Mouse (Mus musculus): ENCODE results near the gene Nalcn. TPM values are rescaled to one million over a fixed set of nuclear protein-coding genes. Genes with fewer than 3 reads are reported as not detected.
A peak's percentile ranks its signal among the peaks of the same experiment; 100 is the strongest.
"Not testable (repeated sequence)": the region's sequence is repeated elsewhere in the genome, so short reads cannot be mapped to it uniquely, and the experiment has no call there.

Nalcn gene
- polyA plus RNA-seq (2015; fragmentation: Nextera tagmentation; extraction: Ambion mirVana): 0.30 and 0.45 TPM in 2 replicates

DNA sequence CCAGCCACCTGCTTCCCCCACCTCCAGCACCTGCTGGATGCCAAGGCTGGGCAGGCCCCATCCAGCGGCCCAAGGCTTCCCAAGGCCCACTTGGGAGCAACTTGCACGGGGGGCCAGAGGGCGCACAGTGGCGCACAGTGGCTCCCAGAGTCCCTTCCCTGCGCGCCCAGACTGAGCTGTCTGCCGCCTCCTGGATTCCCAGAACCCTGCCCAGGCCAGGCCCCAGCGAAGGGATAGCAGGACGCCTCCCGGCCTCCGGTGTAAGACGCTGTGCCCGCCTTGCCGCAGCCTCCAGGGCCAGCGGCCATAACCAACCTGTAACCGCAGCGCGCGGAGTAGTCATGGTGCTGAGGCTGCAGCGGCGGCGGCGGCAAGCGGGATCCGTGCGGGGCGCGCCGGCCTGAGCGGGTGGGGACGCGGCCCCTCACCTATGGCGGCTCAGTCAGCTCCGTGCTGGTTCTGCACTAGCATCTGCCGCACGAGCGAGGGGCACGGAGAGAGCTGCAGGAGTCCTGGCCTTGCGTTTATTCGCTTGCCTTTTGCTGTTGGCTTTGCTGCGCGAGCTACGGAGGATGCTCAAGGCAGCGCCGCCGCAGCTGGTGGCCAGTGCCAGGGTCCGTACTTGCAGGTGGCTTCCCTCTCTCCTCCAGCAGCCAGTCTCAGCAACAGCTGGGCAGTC is at the start of gene Nalcn:
Gene Nalcn, minus strand, starts transcription at position 644 of the 679 bp plus-strand sequence.
- WGBS: 4% methylated on average over 42 of the region's 47 CpGs
- no peaks in the 10 kb centered on the region for H3K9me3 ChIP-seq (ENCODE audit: control insufficient read depth, low read length)
- ATAC-seq (ENCODE audit: low FRiP score, low TSS enrichment) (peak; percentile 63), DNase-seq (ENCODE audit: low spot score) (peak; percentile 28)
- H3K4me3 ChIP-seq (ENCODE audit: low read depth, low read length): peak within 1 kb of the TSS; percentile 33
- H3K27ac ChIP-seq (replicated peaks): no peak within 1 kb of the TSS
- no peaks in the 10 kb centered on the region for H3K36me3 ChIP-seq (ENCODE audit: control insufficient read depth, insufficient read depth, low read length)
- no peaks in the 10 kb centered on the region for H3K27me3 ChIP-seq (ENCODE audit: control insufficient read depth, insufficient read depth, low read length)
- no peaks in the 10 kb centered on the region for H3K4me1 ChIP-seq (replicated peaks; ENCODE audit: control insufficient read depth, insufficient read depth)
- peak within 1 kb of the TSS; percentile 62 for H3K4me2 ChIP-seq (replicated peaks; ENCODE audit: low read depth)
- peak within 1 kb of the TSS; percentile 41 for H3K9ac ChIP-seq (ENCODE audit: low read length)
- no peak for TF ChIP-seq EP300 (optimal IDR thresholded peaks at IDR 0.05)
- no peak for TF ChIP-seq CTCF (IDR thresholded peaks at IDR 0.05; ENCODE audit: low read depth)

DNA sequence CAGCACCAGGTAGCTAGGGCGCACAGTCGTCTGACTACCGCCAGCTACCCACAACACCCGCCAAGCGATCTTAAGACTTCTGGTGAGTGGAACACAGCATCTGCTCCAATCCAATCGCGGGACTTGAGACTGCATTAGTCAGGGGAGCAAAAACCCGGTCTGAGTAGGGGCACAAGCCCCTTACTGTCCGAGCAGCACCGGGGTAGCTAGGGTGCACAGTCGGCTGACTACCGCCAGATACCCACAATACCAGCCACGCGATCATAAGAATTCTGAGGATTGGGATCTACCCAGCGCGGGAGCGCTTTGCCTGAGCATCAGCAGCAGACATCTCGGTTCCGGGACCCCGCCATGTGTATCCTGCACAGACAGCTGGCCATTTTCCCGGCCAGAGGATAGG is 44.1 kb upstream of the Nalcn start:
- DNase-seq (ENCODE audit: low spot score); H3K4me2 ChIP-seq (replicated peaks; ENCODE audit: low read depth); H3K27me3 ChIP-seq (ENCODE audit: control insufficient read depth, insufficient read depth, low read length); H3K4me3 ChIP-seq (ENCODE audit: low read depth, low read length); H3K36me3 ChIP-seq (ENCODE audit: control insufficient read depth, insufficient read depth, low read length); H3K9ac ChIP-seq (ENCODE audit: low read length); ATAC-seq (ENCODE audit: low FRiP score, low TSS enrichment); H3K27ac ChIP-seq (replicated peaks); H3K9me3 ChIP-seq (ENCODE audit: control insufficient read depth, low read length); H3K4me1 ChIP-seq (replicated peaks; ENCODE audit: control insufficient read depth, insufficient read depth): not testable (repeated sequence)
- WGBS: 72% methylated on average over 21 of the region's 21 CpGs

DNA sequence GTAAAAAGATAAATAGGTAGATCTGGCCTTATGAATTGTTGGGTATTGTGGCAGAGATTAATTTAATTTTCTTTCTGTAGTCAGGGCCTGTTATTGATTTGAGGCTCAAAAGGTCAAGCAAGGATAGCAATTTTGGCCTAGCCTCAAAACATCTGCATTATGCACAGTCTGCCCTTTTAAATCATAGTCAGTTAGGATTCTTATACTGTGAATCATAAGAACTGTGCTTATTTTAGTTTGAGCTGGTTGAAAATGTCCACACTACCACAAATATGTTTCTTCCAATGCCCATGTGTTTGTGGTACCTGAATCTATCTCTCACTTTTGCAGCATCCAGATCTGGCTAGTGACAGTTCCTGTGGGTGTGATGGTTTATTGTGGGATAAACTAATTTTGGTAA is 37.5 kb upstream of the Nalcn start:
- no peaks in the 10 kb centered on the region for H3K4me1 ChIP-seq (replicated peaks; ENCODE audit: control insufficient read depth, insufficient read depth)
- H3K27me3 ChIP-seq (ENCODE audit: control insufficient read depth, insufficient read depth, low read length): no peaks in the 10 kb centered on the region
- ATAC-seq (ENCODE audit: low FRiP score, low TSS enrichment): no peak

DNA sequence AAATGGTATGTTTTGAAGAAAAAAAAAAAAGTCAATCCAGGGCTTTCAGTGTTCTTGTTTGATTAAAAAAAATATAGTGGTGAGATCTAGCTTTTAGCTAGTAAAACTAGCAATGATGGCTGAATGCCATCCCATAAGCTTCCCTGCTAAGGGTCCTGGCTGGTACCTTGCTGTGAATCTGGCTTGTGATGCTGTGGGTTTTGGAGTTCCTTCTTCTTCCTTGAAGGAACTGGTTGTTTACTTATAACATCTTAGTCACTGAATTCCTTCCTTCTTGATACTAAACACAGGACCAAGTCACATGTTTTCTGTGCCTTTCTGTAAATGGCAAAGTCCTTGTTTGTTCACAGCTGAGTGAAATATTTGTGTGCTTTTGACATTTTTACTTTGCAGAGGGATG is 36.3 kb upstream of the Nalcn start:
- DNase-seq (ENCODE audit: low spot score) (no peak), ATAC-seq (ENCODE audit: low FRiP score, low TSS enrichment) (no peak)
- no peaks in the 10 kb centered on the region for H3K36me3 ChIP-seq (ENCODE audit: control insufficient read depth, insufficient read depth, low read length)
- H3K4me2 ChIP-seq (replicated peaks; ENCODE audit: low read depth): no peak overlapping the region
- TF ChIP-seq CTCF (IDR thresholded peaks at IDR 0.05; ENCODE audit: low read depth) (no peak), EP300 (optimal IDR thresholded peaks at IDR 0.05) (no peak)
- H3K27me3 ChIP-seq (ENCODE audit: control insufficient read depth, insufficient read depth, low read length): no peaks in the 10 kb centered on the region
- H3K27ac ChIP-seq (replicated peaks): no peak overlapping the region
- H3K4me1 ChIP-seq (replicated peaks; ENCODE audit: control insufficient read depth, insufficient read depth): no peaks in the 10 kb centered on the region
- H3K9me3 ChIP-seq (ENCODE audit: control insufficient read depth, low read length): no peaks in the 10 kb centered on the region
- H3K4me3 ChIP-seq (ENCODE audit: low read depth, low read length): no peak overlapping the region
- no peak overlapping the region for H3K9ac ChIP-seq (ENCODE audit: low read length)

More for the DNA sequence above, 37.5 kb upstream of the Nalcn start:
- Histone ChIP-seq H3K27ac (replicated peaks) (no peak overlapping the region), H3K4me3 (ENCODE audit: low read depth, low read length) (no peak overlapping the region), H3K36me3 (ENCODE audit: control insufficient read depth, insufficient read depth, low read length) (no peaks in the 10 kb centered on the region), H3K4me2 (replicated peaks; ENCODE audit: low read depth) (no peak overlapping the region), H3K9me3 (ENCODE audit: control insufficient read depth, low read length) (no peaks in the 10 kb centered on the region), H3K9ac (ENCODE audit: low read length) (no peak overlapping the region)
- DNase-seq (ENCODE audit: low spot score): no peak
- TF ChIP-seq EP300 (optimal IDR thresholded peaks at IDR 0.05): no peak
- no peak for TF ChIP-seq CTCF (IDR thresholded peaks at IDR 0.05; ENCODE audit: low read depth)

DNA sequence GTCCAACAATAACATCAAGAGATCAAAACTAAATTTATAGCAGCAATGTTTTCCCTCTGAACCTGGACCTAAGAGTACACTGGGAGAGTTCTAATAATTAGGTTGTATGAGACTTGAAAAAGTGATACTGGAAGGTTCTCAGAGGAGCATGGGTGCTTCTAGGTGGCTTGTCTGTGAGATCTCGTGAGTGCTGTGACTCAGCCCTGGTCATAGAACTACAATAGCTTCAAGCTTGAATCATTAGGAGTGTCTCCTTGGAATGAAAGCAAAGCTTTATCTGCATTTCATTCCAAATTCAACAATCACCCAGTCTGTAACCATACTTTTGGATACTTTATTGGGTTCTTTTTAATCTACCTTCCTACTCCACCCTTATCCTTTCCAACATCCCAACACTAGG is 35.4 kb upstream of the Nalcn start:
- Histone ChIP-seq H3K9ac (ENCODE audit: low read length) (no peak overlapping the region), H3K4me2 (replicated peaks; ENCODE audit: low read depth) (no peak overlapping the region), H3K4me3 (ENCODE audit: low read depth, low read length) (no peak overlapping the region), H3K27me3 (ENCODE audit: control insufficient read depth, insufficient read depth, low read length) (no peaks in the 10 kb centered on the region), H3K4me1 (replicated peaks; ENCODE audit: control insufficient read depth, insufficient read depth) (no peaks in the 10 kb centered on the region), H3K9me3 (ENCODE audit: control insufficient read depth, low read length) (no peaks in the 10 kb centered on the region), H3K36me3 (ENCODE audit: control insufficient read depth, insufficient read depth, low read length) (no peaks in the 10 kb centered on the region), H3K27ac (replicated peaks) (no peak overlapping the region)
- TF ChIP-seq EP300 (optimal IDR thresholded peaks at IDR 0.05): no peak
- TF ChIP-seq CTCF (IDR thresholded peaks at IDR 0.05; ENCODE audit: low read depth): no peak
- DNase-seq (ENCODE audit: low spot score): no peak
- WGBS: 41% methylated on average over 1 of the region's 1 CpGs
- no peak for ATAC-seq (ENCODE audit: low FRiP score, low TSS enrichment)

DNA sequence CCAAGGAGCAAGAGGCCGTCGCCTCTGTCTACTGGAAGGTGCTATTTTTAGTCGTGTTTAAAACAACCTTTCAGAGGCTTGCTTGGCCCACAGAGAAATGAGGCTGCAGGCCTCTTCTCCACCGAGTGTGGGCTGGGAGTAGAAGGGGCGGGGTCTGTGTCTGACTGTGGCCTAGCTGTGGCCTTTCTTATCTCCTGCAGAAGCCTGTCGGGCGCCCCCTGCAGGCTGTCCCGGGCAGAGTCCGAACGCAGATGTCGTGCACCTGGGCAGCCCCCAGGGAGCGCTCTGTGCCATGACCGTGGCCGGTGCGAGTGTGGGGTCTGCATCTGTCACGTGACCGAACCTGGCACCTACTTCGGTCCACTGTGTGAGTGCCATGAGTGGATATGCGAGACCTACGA is 34.1 kb upstream of the Nalcn start:
- H3K36me3 ChIP-seq (ENCODE audit: control insufficient read depth, insufficient read depth, low read length): no peaks in the 10 kb centered on the region
- H3K9me3 ChIP-seq (ENCODE audit: control insufficient read depth, low read length): no peaks in the 10 kb centered on the region
- no peaks in the 10 kb centered on the region for H3K4me1 ChIP-seq (replicated peaks; ENCODE audit: control insufficient read depth, insufficient read depth)
- peak; percentile 64 for DNase-seq (ENCODE audit: low spot score)
- TF ChIP-seq CTCF (IDR thresholded peaks at IDR 0.05; ENCODE audit: low read depth) (peak; percentile 69), EP300 (optimal IDR thresholded peaks at IDR 0.05) (no peak)
- ATAC-seq (ENCODE audit: low FRiP score, low TSS enrichment): peak; percentile 75
- no peak overlapping the region for H3K4me3 ChIP-seq (ENCODE audit: low read depth, low read length)
- H3K27me3 ChIP-seq (ENCODE audit: control insufficient read depth, insufficient read depth, low read length): no peaks in the 10 kb centered on the region
- H3K27ac ChIP-seq (replicated peaks): no peak overlapping the region
- WGBS: 24% methylated on average over 20 of the region's 20 CpGs
- H3K4me2 ChIP-seq (replicated peaks; ENCODE audit: low read depth): no peak overlapping the region
- H3K9ac ChIP-seq (ENCODE audit: low read length): no peak overlapping the region
